Mouse (Mus musculus) lung, embryonic 16.5 days (tissue): ENCODE measurements around the gene Grin1. TPM values are rescaled to one million over a fixed set of nuclear protein-coding genes. Genes with fewer than 3 reads are reported as not detected.

Experiments
- ATAC-seq: fragments of 200-750 bp; cut with Nextera tagmentation; 2 replicates; pipeline ENCODE4 v1.8.0; 2017; ENCODE audit warnings: low read depth, mild to moderate bottlenecking, moderate library complexity
- H3K27ac ChIP-seq: fragments of 300-500 bp; sonication (generic); 2 replicates; pipeline ENCODE4 v1.5.1; 2014; ENCODE audit warnings: mild to moderate bottlenecking, control low read depth, low read length
- H3K27me3 ChIP-seq: fragments of 300-500 bp; sonication (generic); 2 replicates; pipeline ENCODE4 v1.6.1; 2014; ENCODE audit warnings: low read depth, low read length, mixed read lengths; ENCODE audit not compliant: control insufficient read depth, insufficient read depth
- H3K36me3 ChIP-seq: fragments of 300-500 bp; sonication (generic); 2 replicates; pipeline ENCODE4 v1.6.1; 2014; ENCODE audit warnings: low read length; ENCODE audit not compliant: control insufficient read depth, insufficient read depth
- H3K4me1 ChIP-seq: fragments of 300-500 bp; sonication (generic); replicated peaks from 2 replicates; pipeline ENCODE4 v1.6.1; 2014; ENCODE audit warnings: low read length, mixed read lengths; ENCODE audit not compliant: control insufficient read depth, insufficient read depth
- H3K4me2 ChIP-seq: fragments of 300-500 bp; sonication (generic); 2 replicates; pipeline ENCODE4 v1.6.1; 2014; ENCODE audit warnings: low read depth, low read length, control low read depth
- H3K4me3 ChIP-seq: fragments of 300-500 bp; sonication (generic); 2 replicates; pipeline ENCODE4 v1.5.1; 2014; ENCODE audit warnings: mild to moderate bottlenecking, low read length, control low read depth
- H3K9ac ChIP-seq: fragments of 300-500 bp; sonication (generic); 2 replicates; pipeline ENCODE4 v1.6.1; 2014; ENCODE audit warnings: low read length, control low read depth
- H3K9me3 ChIP-seq: fragments of 300-500 bp; sonication (generic); 2 replicates; pipeline ENCODE4 v1.6.1; 2016; ENCODE audit warnings: low read length; ENCODE audit not compliant: control insufficient read depth
- WGBS: fragments of 180-500 bp; shearing (Covaris S2); extraction: QIAGEN DNeasy Blood & Tissue Kit; methylation state at CpG from one replicate; pipeline ENCODE4 v1.1.7; 2014; 5-methylcytosine and 5-hydroxymethylcytosine counted together
- polyA plus RNA-seq: library from polyadenylated mRNA; unstranded; fragments of >200 nt; fragmentation: Nextera tagmentation; extraction: Ambion mirVana; gene quantifications from 2 replicates; pipeline ENCODE4 v1.2.1, GENCODE M21; 2015

Gene Grin1
- polyA plus RNA-seq, 1 experiment from 2014 or later = 0.44 TPM

DNA sequence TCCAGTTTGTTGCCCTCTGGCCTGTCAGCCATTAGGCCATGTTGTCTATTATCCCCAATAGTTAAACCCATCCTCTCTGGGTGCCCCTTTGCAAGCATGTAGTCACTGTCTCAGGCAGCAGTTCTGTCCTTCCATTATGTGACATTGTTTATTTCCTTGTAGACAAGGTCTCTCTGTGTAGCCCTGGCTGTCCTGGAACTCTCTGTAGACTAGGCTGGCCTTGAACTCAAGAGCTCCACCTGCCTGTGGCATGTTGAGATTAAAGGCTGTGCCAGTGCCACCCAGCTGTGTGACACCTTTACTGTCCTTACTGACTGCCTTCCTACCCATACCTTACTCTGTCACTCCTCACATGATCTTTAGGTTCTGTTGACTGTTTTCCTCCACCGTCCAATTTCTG lies 66.7 kb downstream of the Grin1 start:
- peaks cover 22% of the 10 kb centered on the region for H3K36me3 ChIP-seq

DNA sequence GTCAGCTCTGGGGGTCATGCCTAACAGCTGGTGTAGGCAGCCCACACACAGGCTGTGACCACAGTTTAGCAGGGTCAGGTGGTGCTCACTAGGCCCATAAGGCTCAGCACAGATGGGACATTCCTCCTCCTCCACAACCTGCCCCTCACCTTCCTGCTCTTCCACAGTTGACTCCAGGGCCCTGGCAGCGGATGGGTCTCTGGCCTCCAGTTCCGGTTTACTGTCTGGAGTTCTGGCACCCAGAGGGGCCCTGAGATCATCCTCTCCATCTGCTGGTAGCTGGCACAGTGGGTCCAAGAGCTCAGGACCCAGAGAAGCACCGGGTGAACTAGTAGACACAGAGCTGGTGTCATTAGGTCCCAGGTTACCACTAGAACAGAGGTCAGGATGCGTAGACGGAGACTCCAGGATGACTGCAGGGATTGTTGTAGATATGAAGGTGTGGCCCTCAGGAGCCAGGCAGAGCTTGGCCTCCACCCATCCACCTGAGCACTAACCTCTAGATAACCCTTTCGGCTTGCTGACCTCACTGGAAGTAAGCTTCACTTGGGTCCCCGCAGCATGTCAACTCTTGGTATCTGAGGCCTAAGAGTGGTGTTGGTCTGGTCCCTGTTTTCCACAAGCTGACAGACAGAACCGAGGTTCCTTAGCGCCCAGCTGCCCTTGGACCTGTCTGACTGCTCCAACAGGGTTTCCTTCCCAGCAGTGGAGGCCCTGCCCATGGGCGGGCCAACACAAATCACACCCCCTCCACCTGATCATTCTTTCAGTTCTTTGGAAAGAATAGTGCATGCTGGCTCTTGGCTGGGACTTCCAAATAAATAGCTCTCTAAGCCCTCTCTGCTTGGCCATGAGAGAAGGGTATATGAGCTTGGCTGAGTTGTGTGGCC lies 72.6 kb downstream of the Grin1 start, which contains the start of gene AL732309.1:
Gene AL732309.1 (minus strand): TSS at position 681 of the 890 bp plus-strand sequence.
- H3K27ac ChIP-seq = no peak within 1 kb of the TSS
- no peak for ATAC-seq
- H3K36me3 ChIP-seq = peaks cover 17% of the 10 kb centered on the region
- WGBS = 80% methylated on average over 10 of the region's 10 CpGs
- no peak within 1 kb of the TSS for H3K9ac ChIP-seq
- H3K27me3 ChIP-seq = peaks cover 19% of the 10 kb centered on the region
- H3K4me1 ChIP-seq = no peaks in the 10 kb centered on the region
- no peaks in the 10 kb centered on the region for H3K9me3 ChIP-seq
- H3K4me2 ChIP-seq = no peak within 1 kb of the TSS
- H3K4me3 ChIP-seq = no peak within 1 kb of the TSS

More for the DNA sequence above, 66.7 kb downstream of the Grin1 start:
- Histone ChIP-seq H3K4me1 (peaks cover 12% of the 10 kb centered on the region), H3K9ac (no peak overlapping the region), H3K4me3 (no peak overlapping the region), H3K27me3 (no peaks in the 10 kb centered on the region), H3K9me3 (no peaks in the 10 kb centered on the region), H3K27ac (no peak overlapping the region), H3K4me2 (no peak overlapping the region)
- WGBS = 69% methylated on average over 1 of the region's 1 CpGs
- no peak for ATAC-seq

DNA sequence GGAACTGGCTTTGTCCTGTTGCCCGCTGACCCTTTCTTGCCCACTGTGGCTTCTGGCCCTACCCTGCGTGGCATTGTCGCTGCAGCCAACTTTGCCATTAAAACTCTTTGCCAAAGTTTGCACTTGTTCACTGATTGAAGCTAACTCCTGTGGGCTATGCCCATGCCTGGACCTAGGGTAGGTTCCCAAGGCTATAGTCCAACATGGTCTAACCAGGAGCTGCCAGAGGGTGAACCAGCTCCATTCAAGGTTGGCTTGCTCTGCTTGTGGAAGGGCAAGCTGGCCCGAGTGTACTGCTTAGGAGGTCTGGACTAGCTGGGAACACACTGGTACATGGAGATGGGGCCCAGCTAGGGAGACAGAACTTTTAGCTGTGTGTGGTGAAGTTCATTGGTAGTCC lies 74.8 kb downstream of the Grin1 start:
- 85% methylated on average over 4 of the region's 4 CpGs for WGBS
- Histone ChIP-seq H3K9me3 (no peaks in the 10 kb centered on the region), H3K4me1 (peaks cover 8% of the 10 kb centered on the region), H3K9ac (no peak overlapping the region), H3K27ac (no peak overlapping the region), H3K36me3 (peaks cover 8% of the 10 kb centered on the region; the same call in 1 of the 2 replicates), H3K4me3 (no peak overlapping the region), H3K27me3 (peaks cover 19% of the 10 kb centered on the region), H3K4me2 (no peak overlapping the region)
- ATAC-seq = no peak

DNA sequence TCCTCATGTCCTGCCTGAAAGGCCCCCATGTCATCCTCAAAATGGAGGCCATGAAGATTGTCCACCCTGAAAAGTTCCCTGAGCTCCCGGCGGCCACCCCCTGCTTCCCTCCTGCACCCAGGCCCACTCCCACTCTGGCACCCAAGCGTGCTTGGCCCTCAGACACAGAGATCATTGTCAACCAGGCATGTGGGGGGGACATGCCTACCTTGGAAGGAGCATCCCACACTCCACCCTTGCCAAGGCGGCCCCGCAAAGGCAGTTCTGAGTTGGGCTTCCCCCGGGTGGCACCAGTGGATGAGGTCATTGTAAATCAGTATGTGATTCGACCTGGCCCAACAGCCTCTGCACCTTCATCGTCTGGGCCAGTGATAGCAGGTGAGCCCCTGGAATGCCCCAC lies 75.6 kb downstream of the Grin1 start:
- no peak overlapping the region for H3K27ac ChIP-seq
- WGBS = 68% methylated on average over 8 of the region's 8 CpGs
- peaks cover 8% of the 10 kb centered on the region for H3K4me1 ChIP-seq
- no peak for ATAC-seq
- 0 out of 2 replicates have a peak, but pooled peaks cover 5% of the 10 kb centered on the region for H3K36me3 ChIP-seq
- H3K4me2 ChIP-seq = no peak overlapping the region
- H3K9me3 ChIP-seq = no peaks in the 10 kb centered on the region
- H3K27me3 ChIP-seq = peaks cover 19% of the 10 kb centered on the region
- no peak overlapping the region for H3K9ac ChIP-seq
- no peak overlapping the region for H3K4me3 ChIP-seq

DNA sequence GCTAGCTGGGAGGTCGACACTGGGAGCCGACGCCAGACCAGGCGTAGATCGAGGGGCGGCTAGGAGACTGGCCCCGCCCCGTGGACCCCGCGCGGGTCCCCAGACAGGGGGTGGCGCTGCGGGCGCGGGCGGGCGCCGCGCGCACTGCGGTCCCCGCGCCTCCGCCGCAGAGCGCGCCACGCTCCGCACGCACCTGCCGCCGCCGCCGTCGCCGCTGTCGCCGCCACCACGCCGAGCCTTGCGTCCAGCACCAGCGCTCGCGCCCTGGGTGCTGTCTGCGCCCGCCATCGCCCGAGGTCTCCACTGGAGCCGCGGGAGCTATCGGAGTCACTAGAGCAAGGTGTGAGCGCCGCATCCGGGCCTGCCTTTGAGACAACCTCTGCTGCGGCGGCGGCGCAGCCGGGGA lies 76.9 kb downstream of the Grin1 start, which contains the start of the genes Rnf208 and Cysrt1:
Gene Rnf208 (plus strand): TSS at position 155 of the 406 bp plus-strand sequence.
Gene Cysrt1 (minus strand): TSS at position 352 of the 406 bp plus-strand sequence.
- Histone ChIP-seq H3K4me3 (peak within 1 kb of the TSS; percentile 60), H3K9ac (peak within 1 kb of the TSS; percentile 66), H3K27ac (no peak within 1 kb of the TSS), H3K36me3 (no peaks in the 10 kb centered on the region), H3K9me3 (no peaks in the 10 kb centered on the region), H3K27me3 (peaks cover 19% of the 10 kb centered on the region), H3K4me1 (peaks cover 8% of the 10 kb centered on the region), H3K4me2 (peak within 1 kb of the TSS; percentile 96)
- WGBS = 2% methylated on average over 46 of the region's 59 CpGs
- ATAC-seq = no peak

DNA sequence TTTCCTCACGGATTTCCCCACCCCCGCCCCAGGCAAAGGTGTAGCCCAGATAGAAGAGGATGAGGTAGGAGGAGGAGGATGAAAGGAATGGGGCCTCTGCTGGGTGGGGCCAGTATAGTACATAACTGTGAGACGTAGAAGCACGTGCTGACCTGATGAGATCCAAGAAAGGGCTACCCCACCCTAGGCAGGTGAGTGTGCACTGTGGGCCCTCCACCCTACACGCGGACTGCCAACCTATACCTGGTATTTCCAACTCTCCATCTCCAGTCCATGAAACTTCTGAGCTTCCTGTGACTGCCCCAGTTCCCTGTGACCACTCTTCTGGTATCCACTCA lies 77.6 kb downstream of the Grin1 start:
- Histone ChIP-seq H3K27me3 (peaks cover 19% of the 10 kb centered on the region), H3K9me3 (no peaks in the 10 kb centered on the region), H3K9ac (peak overlapping the region; percentile 66), H3K4me2 (peak overlapping the region; percentile 96), H3K27ac (no peak overlapping the region), H3K4me1 (peaks cover 8% of the 10 kb centered on the region), H3K36me3 (no peaks in the 10 kb centered on the region), H3K4me3 (peak overlapping the region; percentile 60)
- peak; percentile 15 for ATAC-seq
- WGBS = 13% methylated on average over 6 of the region's 6 CpGs

Other genes with a start within 250 kb of the Grin1 start
- gene Entpd8, start 238.9 kb downstream of the Grin1 start, polyA plus RNA-seq = 0.64 and 0.74 TPM in 2 replicates
- gene Noxa1, start 224.0 kb downstream of the Grin1 start, polyA plus RNA-seq = 1.7 and 2.6 TPM in 2 replicates
- gene Nrarp, start 138.4 kb downstream of the Grin1 start, polyA plus RNA-seq = 9.8 and 10.0 TPM in 2 replicates
- 10.0 and 12.5 TPM in 2 replicates for gene Tor4a, start 122.3 kb downstream of the Grin1 start, polyA plus RNA-seq
- gene Nelfb, start 107.7 kb downstream of the Grin1 start, polyA plus RNA-seq = 112 and 113 TPM in 2 replicates
- 0.15 TPM in 1 of 2 replicates, not detected in the other for gene Stpg3, start 104.5 kb downstream of the Grin1 start, polyA plus RNA-seq
- gene Fam166a, start 100.4 kb downstream of the Grin1 start, polyA plus RNA-seq = 0.68 TPM in 1 of 2 replicates, not detected in the other
- 677 and 731 TPM in 2 replicates for gene Tubb4b, start 94.5 kb downstream of the Grin1 start, polyA plus RNA-seq
- not detected in 2 replicates for gene Slc34a3, start 84.8 kb downstream of the Grin1 start, polyA plus RNA-seq
- not detected in 2 replicates for gene Rnf224, start 82.4 kb downstream of the Grin1 start, polyA plus RNA-seq
- 8.3 and 9.1 TPM in 2 replicates for gene Rnf208, start 76.9 kb downstream of the Grin1 start, polyA plus RNA-seq
- 0.67 TPM in 1 of 2 replicates, not detected in the other for gene Cysrt1, start 76.7 kb downstream of the Grin1 start, polyA plus RNA-seq
- gene AL732309.1, start 72.3 kb downstream of the Grin1 start, polyA plus RNA-seq = 4.5 and 5.9 TPM in 2 replicates
- 20.3 and 22.0 TPM in 2 replicates for gene Tmem203, start 63.7 kb downstream of the Grin1 start, polyA plus RNA-seq
- 6.4 and 6.5 TPM in 2 replicates for gene Tprn, start 56.6 kb downstream of the Grin1 start, polyA plus RNA-seq
- gene Ssna1, start 46.7 kb downstream of the Grin1 start, polyA plus RNA-seq = 219 and 232 TPM in 2 replicates
- 136 and 137 TPM in 2 replicates for gene Anapc2, start 46.7 kb downstream of the Grin1 start, polyA plus RNA-seq
- gene Tmem210, start 31.0 kb downstream of the Grin1 start, polyA plus RNA-seq = not detected in 2 replicates
- gene Lrrc26, start 29.3 kb downstream of the Grin1 start, polyA plus RNA-seq = 6.7 and 9.4 TPM in 2 replicates
- 47.8 and 57.4 TPM in 2 replicates for gene Man1b1, start 13.2 kb upstream of the Grin1 start, polyA plus RNA-seq
- 15.9 and 18.9 TPM in 2 replicates for gene Dpp7, start 37.2 kb upstream of the Grin1 start, polyA plus RNA-seq
- gene Uap1l1, start 46.5 kb upstream of the Grin1 start, polyA plus RNA-seq = 18.8 and 20.2 TPM in 2 replicates
- 39.0 and 39.3 TPM in 2 replicates for gene Sapcd2, start 53.1 kb upstream of the Grin1 start, polyA plus RNA-seq
- gene Entpd2, start 76.7 kb upstream of the Grin1 start, polyA plus RNA-seq = 3.6 and 4.8 TPM in 2 replicates
- 31.6 and 36.5 TPM in 2 replicates for gene Npdc1, start 80.2 kb upstream of the Grin1 start, polyA plus RNA-seq
- gene Fut7, start 104.1 kb upstream of the Grin1 start, polyA plus RNA-seq = 0.10 and 0.15 TPM in 2 replicates
- gene Abca2, start 109.5 kb upstream of the Grin1 start, polyA plus RNA-seq = 4.9 and 5.4 TPM in 2 replicates
- gene Clic3, start 137.7 kb upstream of the Grin1 start, polyA plus RNA-seq = 139 and 180 TPM in 2 replicates
- gene Paxx, start 141.9 kb upstream of the Grin1 start, polyA plus RNA-seq = 37.9 and 44.8 TPM in 2 replicates
- 10.7 and 16.5 TPM in 2 replicates for gene Ptgds, start 150.9 kb upstream of the Grin1 start, polyA plus RNA-seq
- not detected in 2 replicates for gene Lcn12, start 174.7 kb upstream of the Grin1 start, polyA plus RNA-seq
- gene Fbxw5, start 181.6 kb upstream of the Grin1 start, polyA plus RNA-seq = 80.8 and 81.1 TPM in 2 replicates
- gene C8g, start 182.5 kb upstream of the Grin1 start, polyA plus RNA-seq = 6.5 and 7.3 TPM in 2 replicates
- 38.2 and 39.1 TPM in 2 replicates for gene Traf2, start 227.8 kb upstream of the Grin1 start, polyA plus RNA-seq
- gene Edf1, start 238.7 kb upstream of the Grin1 start, polyA plus RNA-seq = 319 and 355 TPM in 2 replicates